Mouse (Mus musculus): ENCODE results near the gene Apon.
"Not testable (repeated sequence)": the region's sequence is repeated elsewhere in the genome, so short reads cannot be mapped to it uniquely, and the experiment has no call there.

The Apon gene

GRCm38 (mm10) chr10:128253677-128254255 is at the start of gene Apon:
Apon (plus strand) TSS chr10:128254096.
- DNase-seq = no peak

- no peak for DNase-seq
Observed at GRCm38 (mm10) chr10:128204941-128205340, 49.0 kb upstream of the Apon start.

- no peak for DNase-seq
Observed at GRCm38 (mm10) chr10:128208326-128208725, 45.6 kb upstream of the Apon start.

GRCm38 (mm10) chr10:128209311-128210009 is 44.4 kb upstream of the Apon start:
- no peak for DNase-seq

GRCm38 (mm10) chr10:128210131-128210530 is 43.8 kb upstream of the Apon start:
- no peak for DNase-seq

- DNase-seq = peak; percentile 26
Observed at GRCm38 (mm10) chr10:128210954-128211353, 42.9 kb upstream of the Apon start.

- peak; percentile 93 for DNase-seq
Observed at GRCm38 (mm10) chr10:128211390-128212108, 42.3 kb upstream of the Apon start, which contains the start of gene Spryd4. Spryd4 (minus strand) TSS chr10:128211807.

- DNase-seq = no peak
Observed at GRCm38 (mm10) chr10:128212148-128212547, 41.7 kb upstream of the Apon start.

GRCm38 (mm10) chr10:128212871-128213323 is 41.0 kb upstream of the Apon start:
- peak; percentile 72 for DNase-seq

- DNase-seq = not testable (repeated sequence)
Observed at GRCm38 (mm10) chr10:128214112-128214511, 39.8 kb upstream of the Apon start.

- DNase-seq = no peak
Observed at GRCm38 (mm10) chr10:128214981-128215380, 38.9 kb upstream of the Apon start.

GRCm38 (mm10) chr10:128218387-128219117 is 35.3 kb upstream of the Apon start:
- DNase-seq = no peak

- DNase-seq = no peak
Observed at GRCm38 (mm10) chr10:128221533-128222286, 32.2 kb upstream of the Apon start.

GRCm38 (mm10) chr10:128225064-128225463 is 28.8 kb upstream of the Apon start:
- DNase-seq = no peak

- DNase-seq = no peak
Observed at GRCm38 (mm10) chr10:128225538-128225937, 28.4 kb upstream of the Apon start, which contains the start of gene Mip. Mip (plus strand) TSS chr10:128225838.

- DNase-seq = no peak
Observed at GRCm38 (mm10) chr10:128227592-128227991, 26.3 kb upstream of the Apon start.

GRCm38 (mm10) chr10:128228009-128228408 is 25.9 kb upstream of the Apon start:
- DNase-seq = no peak

- no peak for DNase-seq
Observed at GRCm38 (mm10) chr10:128230582-128230981, 23.3 kb upstream of the Apon start.

- DNase-seq = no peak
Observed at GRCm38 (mm10) chr10:128231146-128231545, 22.8 kb upstream of the Apon start.

- peak; percentile 94 for DNase-seq
Observed at GRCm38 (mm10) chr10:128231697-128232419, 22.0 kb upstream of the Apon start, which contains the start of gene Timeless. Timeless (plus strand) TSS chr10:128232065.

GRCm38 (mm10) chr10:128232420-128232985 is 21.4 kb upstream of the Apon start:
- peak; percentile 67 for DNase-seq
